ENCODE assay signal across 8 mouse cellular contexts in the genomic region with DNA sequence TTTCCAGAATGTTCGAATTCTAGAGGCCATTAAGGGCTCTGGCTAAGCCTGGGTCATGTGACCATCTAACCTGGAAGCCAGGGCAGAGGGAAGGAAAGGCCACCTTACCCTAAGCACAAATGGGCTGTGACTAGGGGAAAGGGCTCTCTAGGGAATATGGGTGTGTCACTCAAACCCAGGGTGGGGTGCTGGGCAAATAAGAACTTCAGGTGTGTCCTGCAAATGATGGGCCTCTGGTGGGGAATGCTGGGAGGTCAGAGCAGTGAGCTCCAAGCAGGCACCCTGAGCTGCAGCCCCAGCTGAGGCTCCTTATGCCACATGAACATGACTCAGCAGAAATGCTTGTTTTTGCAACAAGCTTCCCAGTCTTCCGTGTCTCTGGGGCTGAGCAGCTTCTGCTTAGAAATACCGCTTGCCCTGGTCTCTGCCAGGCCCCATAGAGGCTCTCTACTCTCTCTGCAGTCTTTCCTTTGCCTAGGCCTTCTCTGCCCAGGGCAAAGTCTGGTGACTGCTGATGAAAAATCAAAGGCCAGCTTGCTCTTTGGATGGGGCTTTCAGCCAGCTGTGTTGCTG.
A peak's percentile ranks its signal among the peaks of the same experiment; 100 is the strongest.
DNase-seq lines count a peak whose midpoint lies in the region; ATAC-seq and TF ChIP-seq lines count a peak whose summit lies in the region.

No protein-coding gene starts in this region.

- 30% methylated on average over 3 of the region's 3 CpGs for WGBS in liver, embryonic 12.5 days (ENCODE audit: insufficient replicate concordance)

- peak overlapping the region; percentile 48 for H3K27ac ChIP-seq in left cerebral cortex, adult 2 months
- peak overlapping the region; percentile 94 for H3K27ac ChIP-seq in liver, embryonic 12.5 days

- H3K36me3 ChIP-seq in liver, embryonic 12.5 days = no peaks in the 10 kb centered on the region

- peak overlapping the region; percentile 51 for H3K4me2 ChIP-seq in liver, embryonic 12.5 days

- peak; percentile 69 for ATAC-seq in granulocyte monocyte progenitor cell, adult 5-6 weeks (replicated peaks; ENCODE audit: poor library complexity, severe bottlenecking)
- ATAC-seq in liver, embryonic 12.5 days = peak; percentile 86
- ATAC-seq in cerebellum, adult (ENCODE audit: insufficient number of reproducible peaks, low FRiP score, low TSS enrichment) = no peak

- peak overlapping the region; percentile 70 for H3K9ac ChIP-seq in liver, embryonic 12.5 days

- TF ChIP-seq CTCF in left cerebral cortex, adult 2 months (IDR thresholded peaks at IDR 0.05) = no peak

- H3K27me3 ChIP-seq in liver, embryonic 12.5 days (replicated peaks) = no peaks in the 10 kb centered on the region

- H3K4me3 ChIP-seq in left cerebral cortex, adult 2 months = no peak overlapping the region
- H3K4me3 ChIP-seq in liver, embryonic 12.5 days = no peak overlapping the region; the same call in 1 of the 2 replicates

- intact Hi-C loops in left cerebral cortex, adult 2 months (cut with DNase I) = no loop called here
- intact Hi-C loops in left cerebral cortex, postnatal 36 days (cut with DNase I) = no loop called here

- DNase-seq in left cerebral cortex, adult 2 months (ENCODE audit: extremely low spot score in 1 of 2, low spot score in 2 of 2) = no peak
- no peak for DNase-seq in left cerebral cortex, adult 9 months (ENCODE audit: low spot score in 2 of 2)
- DNase-seq in adipocyte (ENCODE audit: low spot score) = peak; percentile 61
- DNase-seq in left cerebral cortex, postnatal 36 days (ENCODE audit: low spot score in 2 of 2) = no peak
- DNase-seq in thymus, postnatal 14 days = no peak

- H3K4me1 ChIP-seq in liver, embryonic 12.5 days = peaks cover 63% of the 10 kb centered on the region

- H3K9me3 ChIP-seq in liver, embryonic 12.5 days (replicated peaks) = peaks cover 4% of the 10 kb centered on the region; the same call in 1 of the 2 replicates
